ENCODE assay signal across 10 mouse cellular contexts in the genomic region with DNA sequence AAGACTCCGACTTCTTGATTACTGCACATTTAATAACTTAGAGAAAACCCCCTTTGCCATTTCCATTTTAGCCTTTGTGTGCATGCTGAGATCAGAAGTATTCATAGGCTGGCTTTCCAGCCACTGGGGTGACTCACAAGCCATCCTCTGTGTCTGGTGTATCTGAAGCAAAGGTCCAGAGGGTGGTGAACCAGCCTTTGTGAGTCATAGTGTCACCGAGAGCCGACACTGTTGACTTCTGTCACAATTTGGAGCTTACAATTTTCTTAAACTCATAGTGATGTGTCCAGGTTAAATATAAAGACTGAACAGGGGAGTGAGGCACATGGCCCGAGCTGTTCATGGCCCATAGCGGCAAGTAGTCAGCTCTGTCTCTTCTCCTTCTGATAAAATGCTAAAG.
DNase-seq lines count a peak whose midpoint lies in the region; ATAC-seq lines count a peak whose summit lies in the region.
"Had no signal": no experiment of that assay in that cellular context is flagged by ENCODE, and none has a peak within 500 bp of the region (broad histone marks: within the 10 kb centered on the region; RNA-seq: fewer than 3 reads in every experiment).

No protein-coding gene starts in this region.

- H3K27ac ChIP-seq in lung, embryonic 15.5 days = peak overlapping the region; percentile 46; the same call in 1 of the 2 replicates
- H3K27ac ChIP-seq in stomach, embryonic 15.5 days = peak overlapping the region; percentile 65
- no peak overlapping the region for H3K27ac ChIP-seq in forebrain, embryonic 11.5 days (ENCODE audit: low read depth, low read length)

- WGBS in lung, embryonic 15.5 days = 55% methylated on average over 5 of the region's 5 CpGs
- 70% methylated on average over 5 of the region's 5 CpGs for WGBS in stomach, embryonic 15.5 days
- 88% methylated on average over 5 of the region's 5 CpGs for WGBS in forebrain, embryonic 11.5 days

- H3K4me2 ChIP-seq in lung, embryonic 15.5 days = peak overlapping the region; percentile 47
- H3K4me2 ChIP-seq in stomach, embryonic 15.5 days = peak overlapping the region; percentile 27; the same call in 1 of the 2 replicates
- H3K4me2 ChIP-seq in forebrain, embryonic 11.5 days (ENCODE audit: low read depth, low read length, severe bottlenecking) = no peak overlapping the region

- intact Hi-C loops in heart, postnatal 10 days (cut with DNase I) = loop anchor here (2.0 to 5.0 kb wide), 2 partner anchors 89 to 131 kb away; no protein-coding TSS in a partner anchor

- H3K4me3 ChIP-seq in lung, embryonic 15.5 days = peak overlapping the region; percentile 27
- H3K4me3 ChIP-seq in stomach, embryonic 15.5 days (replicated peaks) = peak overlapping the region; percentile 11; the same call in 1 of the 2 replicates
- no peak overlapping the region for H3K4me3 ChIP-seq in forebrain, embryonic 11.5 days (ENCODE audit: low read depth, low read length)

- peak; percentile 66 for DNase-seq in adrenal gland, postnatal 14 days
- no peak for DNase-seq in adrenal gland, postnatal 4 days (ENCODE audit: low spot score in 2 of 2)
- no peak for DNase-seq in lung, postnatal 14 days
- DNase-seq in heart, postnatal 10 days = peak; percentile 54 to 69
- no peak for DNase-seq in ovary, postnatal 36 days (ENCODE audit: low spot score)
- no peak for DNase-seq in forebrain, embryonic 11.5 days (ENCODE audit: low spot score)

- H3K9ac ChIP-seq in lung, embryonic 15.5 days = peak overlapping the region; percentile 34; the same call in 1 of the 2 replicates
- no peak overlapping the region for H3K9ac ChIP-seq in stomach, embryonic 15.5 days
- H3K9ac ChIP-seq in forebrain, embryonic 11.5 days (ENCODE audit: low read length) = no peak overlapping the region

- H3K27me3 ChIP-seq in lung, embryonic 15.5 days = no peaks in the 10 kb centered on the region
- no peaks in the 10 kb centered on the region for H3K27me3 ChIP-seq in stomach, embryonic 15.5 days (replicated peaks)
- no peaks in the 10 kb centered on the region; the same call in 1 of the 2 replicates for H3K27me3 ChIP-seq in forebrain, embryonic 11.5 days (ENCODE audit: control insufficient read depth, insufficient read depth, low read length)
- H3K27me3 ChIP-seq: CH12.LX had no signal

- no peak for ATAC-seq in lung, embryonic 15.5 days (ENCODE audit: borderline replicate concordance, extremely low read depth, low FRiP score, low TSS enrichment)
- no peak for ATAC-seq in stomach, embryonic 15.5 days (ENCODE audit: insufficient read depth, low FRiP score, low read depth)
- ATAC-seq in forebrain, embryonic 11.5 days (replicated peaks; ENCODE audit: low FRiP score) = no peak
- ATAC-seq: forebrain, embryonic 16.5 days had no signal

- H3K9me3 ChIP-seq in lung, embryonic 15.5 days = no peaks in the 10 kb centered on the region
- no peaks in the 10 kb centered on the region for H3K9me3 ChIP-seq in stomach, embryonic 15.5 days
- H3K9me3 ChIP-seq in forebrain, embryonic 11.5 days (ENCODE audit: control insufficient read depth, low read length) = no peaks in the 10 kb centered on the region

- peaks cover 82% of the 10 kb centered on the region for H3K4me1 ChIP-seq in lung, embryonic 15.5 days
- H3K4me1 ChIP-seq in stomach, embryonic 15.5 days = peaks cover 33% of the 10 kb centered on the region
- peaks cover 2% of the 10 kb centered on the region; the same call in 1 of the 2 replicates for H3K4me1 ChIP-seq in forebrain, embryonic 11.5 days (replicated peaks; ENCODE audit: control insufficient read depth, insufficient read depth, low read length)

- H3K36me3 ChIP-seq in lung, embryonic 15.5 days = 0 out of 2 replicates have a peak, but pooled peaks cover 7% of the 10 kb centered on the region
- 0 out of 2 replicates have a peak, but pooled peaks cover 4% of the 10 kb centered on the region for H3K36me3 ChIP-seq in stomach, embryonic 15.5 days
- no peaks in the 10 kb centered on the region for H3K36me3 ChIP-seq in forebrain, embryonic 11.5 days (ENCODE audit: control insufficient read depth, insufficient read depth, low read length)

Comparison
In these comparisons a context has a peak if more than half of its experiments do, and no peak if none do; other contexts are left out.
1. DNase-seq: peak in adrenal gland, postnatal 14 days (single experiment) and heart, postnatal 10 days (2 of 2); none in adrenal gland, postnatal 4 days (0 of 2), lung, postnatal 14 days (single experiment), ovary, postnatal 36 days (single experiment) and forebrain, embryonic 11.5 days (single experiment).